Mouse (Mus musculus) MEL (cell line): ENCODE measurements around the gene Lrrc23. TPM values are rescaled to one million over a fixed set of nuclear protein-coding genes. Genes with fewer than 3 reads are reported as not detected.

Experiments
- DNase-seq: peaks from one replicate; pipeline ENCODE4 v3.0.0; 2011; ENCODE audit warnings: low read depth, low spot score
- H3K27ac ChIP-seq: 2 replicates; pipeline ENCODE4 v1.5.1; 2012; ENCODE audit warnings: low read depth, mild to moderate bottlenecking, control low read depth, low read length, moderate library complexity; ENCODE audit not compliant: control insufficient read depth
- H3K27me3 ChIP-seq, 2 experiments: fragments of 150-350 bp in 1 of 2; sonication (generic) in 1 of 2; 2 replicates each; pipeline ENCODE4 v1.6.1; 2012; ENCODE audit warnings: low read length in 2 of 2, mild to moderate bottlenecking in 2 of 2, improper control_type of control experiment in 1 of 2, moderate library complexity in 1 of 2; ENCODE audit not compliant: insufficient read depth in 2 of 2, control insufficient read depth in 1 of 2
- H3K36me3 ChIP-seq, 2 experiments: 2 replicates each; pipeline ENCODE4 v1.6.1; 2012 to 2014; ENCODE audit warnings: low read length in 2 of 2, improper control_type of control experiment in 1 of 2, inconsistent platforms in 1 of 2, mild to moderate bottlenecking in 1 of 2; ENCODE audit not compliant: insufficient read depth in 2 of 2, control insufficient read depth in 1 of 2
- H3K4me1 ChIP-seq, 2 experiments: fragments of 150-350 bp in 1 of 2; sonication (generic) in 1 of 2; 2 replicates each; pipeline ENCODE4 v1.6.1; 2012; ENCODE audit warnings: low read length in 2 of 2, improper control_type of control experiment in 1 of 2, mild to moderate bottlenecking in 1 of 2; ENCODE audit not compliant: insufficient read depth in 2 of 2, control insufficient read depth in 1 of 2
- H3K4me3 ChIP-seq, 2 experiments: fragments of 150-350 bp in 1 of 2; sonication (generic) in 1 of 2; 2 replicates each; pipeline ENCODE4 v1.5.1; 2012; ENCODE audit warnings: low read depth in 2 of 2, low read length in 2 of 2, mild to moderate bottlenecking in 2 of 2, moderate library complexity in 2 of 2, control low read depth in 1 of 2, improper control_type of control experiment in 1 of 2; ENCODE audit not compliant: control insufficient read depth in 1 of 2, insufficient read depth in 1 of 2
- H3K79me2 ChIP-seq: 2 replicates; pipeline ENCODE4 v1.6.1; 2012; ENCODE audit warnings: mild to moderate bottlenecking, low read length, moderate library complexity; ENCODE audit not compliant: control insufficient read depth, poor library complexity, insufficient read depth
- H3K9ac ChIP-seq: 2 replicates; pipeline ENCODE4 v1.6.1; 2012; ENCODE audit warnings: low read depth, mild to moderate bottlenecking, control low read depth, low read length, moderate library complexity; ENCODE audit not compliant: control insufficient read depth, poor library complexity, severe bottlenecking
- H3K9me3 ChIP-seq: fragments of 150-350 bp; sonication (generic); replicated peaks from 2 replicates; pipeline ENCODE4 v1.6.1; 2012; ENCODE audit warnings: mild to moderate bottlenecking, low read length, improper control_type of control experiment, moderate library complexity; ENCODE audit not compliant: insufficient read depth
- BHLHE40 ChIP-seq: IDR thresholded peaks from 2 replicates; pipeline ENCODE4 v1.6.1; 2012; ENCODE audit warnings: low read depth, mild to moderate bottlenecking, inconsistent platforms, low read length, improper control_type of control experiment, borderline replicate concordance
- CHD1 ChIP-seq: IDR thresholded peaks from 2 replicates; pipeline ENCODE4 v1.6.1; 2012; ENCODE audit warnings: low read depth, mild to moderate bottlenecking, inconsistent platforms, low read length, improper control_type of control experiment
- CTCF ChIP-seq, 3 experiments: IDR thresholded peaks in 2 of 3; conservative IDR thresholded peaks in 1 of 3; 2 replicates each; pipeline ENCODE4 v1.5.1; 2011 to 2012; ENCODE audit warnings: low read length in 3 of 3, low read depth in 2 of 3, mild to moderate bottlenecking in 2 of 3, improper control_type of control experiment in 1 of 3, inconsistent platforms in 1 of 3, mixed read lengths in 1 of 3, moderate library complexity in 1 of 3; ENCODE audit not compliant: control insufficient read depth in 1 of 3, insufficient read depth in 1 of 3, poor library complexity in 1 of 3, severe bottlenecking in 1 of 3
- GABPA ChIP-seq: IDR thresholded peaks from 2 replicates; pipeline ENCODE4 v1.6.1; 2012; ENCODE audit warnings: low read depth, mild to moderate bottlenecking, inconsistent platforms, low read length, improper control_type of control experiment, moderate library complexity
- HCFC1 ChIP-seq: IDR thresholded peaks from 2 replicates; pipeline ENCODE4 v1.6.1; 2012; ENCODE audit warnings: low read depth, mild to moderate bottlenecking, inconsistent platforms, low read length, improper control_type of control experiment, moderate library complexity
- JUND ChIP-seq: IDR thresholded peaks from 2 replicates; pipeline ENCODE4 v1.6.1; 2011; ENCODE audit warnings: low read depth, mild to moderate bottlenecking, improper control_type of control experiment, low read length
- MAFK ChIP-seq: IDR thresholded peaks from 2 replicates; pipeline ENCODE4 v1.6.1; 2011; ENCODE audit warnings: low read depth, mild to moderate bottlenecking, low read length, improper control_type of control experiment, borderline replicate concordance
- MAZ ChIP-seq: IDR thresholded peaks from 2 replicates; pipeline ENCODE4 v1.6.1; 2012; ENCODE audit warnings: low read depth, mild to moderate bottlenecking, inconsistent platforms, low read length, improper control_type of control experiment
- NELFE ChIP-seq: IDR thresholded peaks from 2 replicates; pipeline ENCODE4 v1.6.1; 2011; ENCODE audit warnings: low read depth, low read length, improper control_type of control experiment
- NRF1 ChIP-seq: IDR thresholded peaks from 2 replicates; pipeline ENCODE4 v1.6.1; 2014; ENCODE audit warnings: low read depth, mild to moderate bottlenecking, inconsistent platforms, low read length, improper control_type of control experiment, moderate library complexity; ENCODE audit not compliant: poor library complexity, insufficient read depth, severe bottlenecking
- POLR2A ChIP-seq, 2 experiments: IDR thresholded peaks; 2 replicates each; pipeline ENCODE4 v1.6.1; 2011 to 2012; ENCODE audit warnings: low read length in 2 of 2, mild to moderate bottlenecking in 2 of 2, control low read depth in 1 of 2, improper control_type of control experiment in 1 of 2, low read depth in 1 of 2, moderate library complexity in 1 of 2; ENCODE audit not compliant: control insufficient read depth in 1 of 2, insufficient read depth in 1 of 2, poor library complexity in 1 of 2
- POLR2AphosphoS2 ChIP-seq: IDR thresholded peaks from 2 replicates; pipeline ENCODE4 v1.6.1; 2011; ENCODE audit warnings: low read length, improper control_type of control experiment
- RCOR1 ChIP-seq: IDR thresholded peaks from 2 replicates; pipeline ENCODE4 v1.6.1; 2012; ENCODE audit warnings: low read depth, mild to moderate bottlenecking, inconsistent platforms, low read length, improper control_type of control experiment
- SIN3A ChIP-seq: IDR thresholded peaks from 2 replicates; pipeline ENCODE4 v1.6.1; 2012; ENCODE audit warnings: low read length, improper control_type of control experiment, inconsistent platforms
- TBP ChIP-seq: IDR thresholded peaks from 2 replicates; pipeline ENCODE4 v1.8.0; 2011; ENCODE audit warnings: low read depth, low read length, improper control_type of control experiment
- TCF12 ChIP-seq: IDR thresholded peaks from 2 replicates; pipeline ENCODE4 v1.6.1; 2014; ENCODE audit warnings: low read depth, mild to moderate bottlenecking, inconsistent platforms, low read length, improper control_type of control experiment, moderate library complexity
- ZKSCAN1 ChIP-seq: IDR thresholded peaks from 2 replicates; pipeline ENCODE4 v1.6.1; 2012; ENCODE audit warnings: low read depth, mild to moderate bottlenecking, inconsistent platforms, low read length, improper control_type of control experiment, moderate library complexity
- ZNF384 ChIP-seq: IDR thresholded peaks from 2 replicates; pipeline ENCODE4 v1.6.1; 2012; ENCODE audit warnings: low read depth, mild to moderate bottlenecking, inconsistent platforms, low read length, improper control_type of control experiment
- polyA plus RNA-seq, 2 experiments: library from polyadenylated mRNA; stranded (reverse) in 1 of 2; unstranded in 1 of 2; fragments of >175 nt in 1 of 2; fragments of >200 nt in 1 of 2; gene quantifications; 2 replicates each; pipeline versions ENCODE4 v1.2.1 to v1.2.4; 2012; ENCODE audit warnings: low replicate concordance in 2 of 2, low read depth in 1 of 2; ENCODE audit not compliant: insufficient read length in 2 of 2, insufficient read depth in 1 of 2, missing spikeins in 1 of 2
- total RNA-seq: library from RNA; depleted of rRNA; stranded (reverse); fragments of 300-350 nt; gene quantifications from 2 replicates; pipeline ENCODE4 v1.2.3, GENCODE M21; 2012

Gene Lrrc23
- total and polyA plus RNA-seq, 3 experiments, result 0.11 TPM; not detected in 2

GRCm38 (mm10) chr6:124770511-124770910 lies 9.0 kb downstream of the Lrrc23 start:
- no peak overlapping the region for H3K9ac ChIP-seq
- DNase-seq, result no peak
- TF ChIP-seq MAFK (no peak), RCOR1 (no peak), BHLHE40 (no peak), CHD1 (no peak), ZKSCAN1 (no peak), POLR2AphosphoS2 (no peak), POLR2A (IDR thresholded peaks at IDR 0.05; ENCODE audit: control insufficient read depth in 1 of 2, insufficient read depth in 1 of 2, low read depth in 1 of 2, low read length in 2 of 2, poor library complexity in 1 of 2) (no peak)
- peaks cover 0 to 6% of the 10 kb centered on the region in 2 experiments; a peak in 1 of 4 replicates for H3K36me3 ChIP-seq
- H3K27me3 ChIP-seq, result peaks cover 2 to 4% of the 10 kb centered on the region in 2 experiments; a peak in 3 of 4 replicates
- no peaks in the 10 kb centered on the region; the same call in 1 of the 2 replicates for H3K79me2 ChIP-seq
- H3K27ac ChIP-seq, result no peak overlapping the region
- no peak overlapping the region for H3K4me3 ChIP-seq
- H3K4me1 ChIP-seq, result peaks cover 0 to 15% of the 10 kb centered on the region in 2 experiments; a peak in 2 of 4 replicates
- H3K9me3 ChIP-seq, result no peaks in the 10 kb centered on the region

- H3K36me3 ChIP-seq, result peaks cover 0 to 6% of the 10 kb centered on the region in 2 experiments; a peak in 1 of 4 replicates
- H3K27me3 ChIP-seq, result peaks cover 2 to 4% of the 10 kb centered on the region in 2 experiments; a peak in 3 of 4 replicates
- H3K4me1 ChIP-seq, result peaks cover 0 to 15% of the 10 kb centered on the region in 2 experiments; a peak in 2 of 4 replicates
- no peaks in the 10 kb centered on the region; the same call in 1 of the 2 replicates for H3K79me2 ChIP-seq
- DNase-seq, result no peak
- peak overlapping the region; percentile 71 for H3K9ac ChIP-seq
- TF ChIP-seq MAZ (no peak), HCFC1 (no peak), SIN3A (no peak), CHD1 (no peak), TBP (no peak), GABPA (no peak), TCF12 (no peak), ZNF384 (no peak), NELFE (no peak), JUND (no peak), NRF1 (no peak), MAFK (no peak), CTCF (IDR thresholded peaks at IDR 0.05 in 2 of 3, conservative IDR thresholded peaks at IDR 0.05 in 1 of 3; ENCODE audit: control insufficient read depth in 1 of 3, insufficient read depth in 1 of 3, low read depth in 2 of 3, low read length in 3 of 3, poor library complexity in 1 of 3, severe bottlenecking in 1 of 3) (no peak)
- no peak overlapping the region for H3K27ac ChIP-seq
- peak overlapping the region; percentile 75 to 80; a peak in 3 of 4 replicates for H3K4me3 ChIP-seq
- H3K9me3 ChIP-seq, result no peaks in the 10 kb centered on the region
Observed at GRCm38 (mm10) chr6:124770013-124770412, 9.5 kb downstream of the Lrrc23 start.
